Comparison of ENCODE assay signal across 26 mouse cellular contexts in the genomic region with DNA sequence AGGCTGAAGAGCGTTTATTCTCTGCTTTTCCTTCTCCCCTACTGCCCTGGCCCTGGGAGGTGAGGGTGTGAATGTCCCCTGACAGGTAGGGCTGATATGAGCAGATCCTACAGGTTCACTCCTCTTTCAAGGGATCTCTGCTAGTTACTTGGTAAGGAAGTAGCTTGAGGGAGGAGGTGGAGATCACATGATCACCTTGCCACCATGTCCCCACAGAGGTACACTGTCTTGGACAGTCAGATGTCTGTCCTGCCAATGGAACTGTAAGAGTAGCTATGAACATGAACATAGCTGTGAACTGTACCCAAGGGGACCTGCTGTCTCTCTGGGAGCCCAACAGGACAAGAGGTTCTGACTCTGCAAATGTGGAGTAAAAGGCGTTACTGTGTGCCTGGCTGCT. TPM values are rescaled to one million over a fixed set of nuclear protein-coding genes. Genes with fewer than 3 reads are reported as not detected.
A peak's percentile ranks its signal among the peaks of the same experiment; 100 is the strongest.
DNase-seq lines count a peak whose midpoint lies in the region; ATAC-seq and TF ChIP-seq lines count a peak whose summit lies in the region.
"Had no signal": no experiment of that assay in that cellular context is flagged by ENCODE, and none has a peak within 500 bp of the region (broad histone marks: within the 10 kb centered on the region; RNA-seq: fewer than 3 reads in every experiment).

No protein-coding gene starts in this region.

- 0 out of 2 replicates have a peak overlapping the region, but pooled peaks have one; percentile 10 for H3K9ac ChIP-seq in forebrain, postnatal 0 days
- H3K9ac ChIP-seq in forebrain, embryonic 15.5 days (replicated peaks) = no peak overlapping the region
- H3K9ac ChIP-seq in hindbrain, postnatal 0 days (replicated peaks; ENCODE audit: low read length) = no peak overlapping the region; the same call in 1 of the 2 replicates
- H3K9ac ChIP-seq: midbrain, embryonic 12.5 days had no signal

- H3K4me3 ChIP-seq in forebrain, postnatal 0 days (ENCODE audit: low read depth, low read length) = no peak overlapping the region
- H3K4me3 ChIP-seq in forebrain, embryonic 15.5 days = no peak overlapping the region
- H3K4me3 ChIP-seq in left cerebral cortex, adult 2 months = peak overlapping the region; percentile 68
- peak overlapping the region; percentile 91 for H3K4me3 ChIP-seq in cortical plate, adult 2 months (ENCODE audit: insufficient read depth, low read length)
- H3K4me3 ChIP-seq in hindbrain, postnatal 0 days (ENCODE audit: low read length) = 0 out of 2 replicates have a peak overlapping the region, but pooled peaks have one; percentile 44
- H3K4me3 ChIP-seq: heart, adult 2 months; midbrain, embryonic 12.5 days had no signal

- intact Hi-C loops in left cerebral cortex, adult 2 months (cut with DNase I) = no loop called here

- H3K27ac ChIP-seq in forebrain, postnatal 0 days (ENCODE audit: low read depth, low read length) = no peak overlapping the region
- H3K27ac ChIP-seq in forebrain, embryonic 15.5 days (replicated peaks) = no peak overlapping the region
- H3K27ac ChIP-seq in left cerebral cortex, adult 2 months = no peak overlapping the region
- no peak overlapping the region for H3K27ac ChIP-seq in cortical plate, adult 2 months (ENCODE audit: insufficient read depth, low read length)
- H3K27ac ChIP-seq in hindbrain, postnatal 0 days = no peak overlapping the region
- H3K27ac ChIP-seq: heart, adult 2 months; kidney, postnatal 0 days; midbrain, embryonic 12.5 days had no signal

- 76% methylated on average over 2 of the region's 2 CpGs for WGBS in forebrain, postnatal 0 days
- WGBS in forebrain, embryonic 15.5 days = 78% methylated on average over 2 of the region's 2 CpGs
- WGBS in hindbrain, postnatal 0 days = 77% methylated on average over 2 of the region's 2 CpGs

- peak overlapping the region; percentile 71; the same call in 1 of the 2 replicates for H3K4me2 ChIP-seq in forebrain, postnatal 0 days (ENCODE audit: low read depth)
- no peak overlapping the region for H3K4me2 ChIP-seq in forebrain, embryonic 15.5 days (replicated peaks)
- H3K4me2 ChIP-seq in hindbrain, postnatal 0 days (ENCODE audit: low read depth, low read length) = peak overlapping the region; percentile 66

- no peaks in the 10 kb centered on the region for H3K36me3 ChIP-seq in forebrain, postnatal 0 days (ENCODE audit: insufficient read depth)
- H3K36me3 ChIP-seq in forebrain, embryonic 15.5 days = no peaks in the 10 kb centered on the region
- no peaks in the 10 kb centered on the region for H3K36me3 ChIP-seq in hindbrain, postnatal 0 days (ENCODE audit: insufficient read depth, low read length)
- H3K36me3 ChIP-seq: midbrain, embryonic 12.5 days had no signal

- no peak for TF ChIP-seq CTCF in forebrain, postnatal 0 days (IDR thresholded peaks at IDR 0.05; ENCODE audit: low read depth)
- TF ChIP-seq CTCF in left cerebral cortex, adult 2 months (IDR thresholded peaks at IDR 0.05) = no peak
- TF ChIP-seq CTCF in cortical plate, adult 2 months (IDR thresholded peaks at IDR 0.05; ENCODE audit: extremely low read depth, insufficient read depth, low read length) = no peak
- TF ChIP-seq CTCF in hindbrain, postnatal 0 days (IDR thresholded peaks at IDR 0.05; ENCODE audit: low read depth) = no peak

- H3K9me3 ChIP-seq in forebrain, postnatal 0 days (ENCODE audit: low read length) = no peaks in the 10 kb centered on the region
- no peaks in the 10 kb centered on the region for H3K9me3 ChIP-seq in forebrain, embryonic 15.5 days
- H3K9me3 ChIP-seq in hindbrain, postnatal 0 days (ENCODE audit: low read length) = no peaks in the 10 kb centered on the region
- H3K9me3 ChIP-seq: midbrain, embryonic 12.5 days had no signal

- no peak for ATAC-seq in forebrain, postnatal 0 days
- no peak for ATAC-seq in forebrain, embryonic 15.5 days (replicated peaks)
- ATAC-seq in hindbrain, postnatal 0 days = no peak
- ATAC-seq: activated CD4-positive, CD25-positive, alpha-beta regulatory T cell, adult 4 months; lung, postnatal 0 days had no signal

- no peak for DNase-seq in forebrain, postnatal 0 days
- DNase-seq in left cerebral cortex, adult 2 months (ENCODE audit: extremely low spot score in 1 of 2, low spot score in 2 of 2) = no peak
- DNase-seq in left cerebral cortex, adult 9 months (ENCODE audit: low spot score in 2 of 2) = no peak
- no peak for DNase-seq in hindbrain, postnatal 0 days (ENCODE audit: low spot score)
- no peak for DNase-seq in lung, postnatal 4 days
- no peak for DNase-seq in urinary bladder, adult 18-20 months (ENCODE audit: low spot score in 2 of 2)
- DNase-seq: adrenal gland, adult 8-10 months; gastrocnemius, postnatal 25 days; heart, adult 2 months; kidney, adult 2 months; retina, postnatal 1 day had no signal

- no peaks in the 10 kb centered on the region for H3K27me3 ChIP-seq in forebrain, postnatal 0 days (ENCODE audit: insufficient read depth, low read length)
- H3K27me3 ChIP-seq in forebrain, embryonic 15.5 days = no peaks in the 10 kb centered on the region
- H3K27me3 ChIP-seq in hindbrain, postnatal 0 days (ENCODE audit: insufficient read depth, low read length) = no peaks in the 10 kb centered on the region

- H3K4me1 ChIP-seq in forebrain, postnatal 0 days (ENCODE audit: insufficient read depth) = 0 out of 2 replicates have a peak, but pooled peaks cover 11% of the 10 kb centered on the region
- H3K4me1 ChIP-seq in forebrain, embryonic 15.5 days = peaks cover 10% of the 10 kb centered on the region; the same call in 1 of the 2 replicates
- peaks cover 6% of the 10 kb centered on the region for H3K4me1 ChIP-seq in cortical plate, adult 2 months (ENCODE audit: control insufficient read depth, insufficient read depth, low read length)
- peaks cover 13% of the 10 kb centered on the region; the same call in 1 of the 2 replicates for H3K4me1 ChIP-seq in hindbrain, postnatal 0 days (ENCODE audit: insufficient read depth, low read length)

- TF ChIP-seq POLR2A in cortical plate, adult 2 months (IDR thresholded peaks at IDR 0.05; ENCODE audit: extremely low read depth, insufficient read depth, low read length) = no peak

RNA-seq across cellular contexts. Expression of gene Tmem63c, which starts 6.9 kb away (rescaled TPM):
- total RNA-seq in forebrain, postnatal 0 days (2014; rRNA removed) = 20.1 and 21.8 TPM in 2 replicates
- 6.6 and 8.5 TPM in 2 replicates for polyA plus RNA-seq in forebrain, postnatal 0 days (2015; fragmentation: Nextera tagmentation; extraction: Ambion mirVana)
- polyA plus RNA-seq in forebrain, embryonic 15.5 days (2015; fragmentation: Nextera tagmentation; extraction: Ambion mirVana) = 5.7 and 7.0 TPM in 2 replicates
- 10 to 100 TPM; 41.7 to 43.8 TPM for total RNA-seq in left cerebral cortex, adult 2 months (2021)
- 39.0 and 41.3 TPM in 2 replicates for polyA plus RNA-seq in cortical plate, adult 2 months (2012; rRNA removed)
- total RNA-seq in hindbrain, postnatal 0 days (2014; rRNA removed) = 23.3 and 25.7 TPM in 2 replicates
- 7.9 and 8.6 TPM in 2 replicates for polyA plus RNA-seq in hindbrain, postnatal 0 days (2015; fragmentation: Nextera tagmentation; extraction: Ambion mirVana)
- total RNA-seq: gastrocnemius, postnatal 25 days; liver, adult 2 months had no signal
- polyA plus RNA-seq: C2C12; limb, embryonic 11.5 days; liver, adult 2 months; liver, embryonic 16.5 days had no signal

RNA-seq across cellular contexts. Expression of gene Zdhhc22, which starts 37.8 kb away (rescaled TPM):
- total RNA-seq in forebrain, postnatal 0 days (2014; rRNA removed) = 10.7 and 12.5 TPM in 2 replicates
- polyA plus RNA-seq in forebrain, postnatal 0 days (2015; fragmentation: Nextera tagmentation; extraction: Ambion mirVana) = 12.3 and 21.7 TPM in 2 replicates
- 6.6 and 7.1 TPM in 2 replicates for polyA plus RNA-seq in forebrain, embryonic 15.5 days (2015; fragmentation: Nextera tagmentation; extraction: Ambion mirVana)
- 10 to 100 TPM; 59.1 to 61.3 TPM for total RNA-seq in left cerebral cortex, adult 2 months (2021)
- polyA plus RNA-seq in cortical plate, adult 2 months (2012; rRNA removed) = 61.1 and 65.1 TPM in 2 replicates
- 38.6 and 39.4 TPM in 2 replicates for total RNA-seq in hindbrain, postnatal 0 days (2014; rRNA removed)
- polyA plus RNA-seq in hindbrain, postnatal 0 days (2015; fragmentation: Nextera tagmentation; extraction: Ambion mirVana) = 21.8 and 25.2 TPM in 2 replicates
- total RNA-seq: gastrocnemius, postnatal 25 days; heart, adult 2 months; heart, postnatal 25 days; liver, adult 2 months; MEL had no signal
- polyA plus RNA-seq: C2C12; heart, adult 2 months; large intestine, adult 2 months; liver, adult 2 months; liver, embryonic 16.5 days; lung, postnatal 0 days; spleen, adult 2 months; testis, adult 2 months had no signal

Comparison
In these comparisons a context has a peak if more than half of its experiments do, and no peak if none do; other contexts are left out.
1. H3K4me3 ChIP-seq: peak in left cerebral cortex, adult 2 months (single experiment), cortical plate, adult 2 months (single experiment) and hindbrain, postnatal 0 days (single experiment); none in forebrain, postnatal 0 days (single experiment) and forebrain, embryonic 15.5 days (single experiment).